Mouse (Mus musculus) embryonic facial prominence, embryonic 11.5 days (tissue): ENCODE measurements around the gene Mif4gd. TPM values are rescaled to one million over a fixed set of nuclear protein-coding genes. Genes with fewer than 3 reads are reported as not detected.

Source experiments
- ATAC-seq: fragments of 200-750 bp; cut with Nextera tagmentation; replicated peaks from 2 replicates; pipeline ENCODE4 v1.8.0; 2017; ENCODE audit warnings: low read depth; ENCODE audit not compliant: insufficient number of reproducible peaks, low FRiP score, low TSS enrichment
- DNase-seq: peaks from one replicate; pipeline ENCODE4 v3.0.0-alpha.2; 2015; ENCODE audit warnings: low spot score
- H3K27ac ChIP-seq: fragments of 300-500 bp; sonication (generic); replicated peaks from 2 replicates; pipeline ENCODE4 v1.5.1; 2014; ENCODE audit warnings: mild to moderate bottlenecking, low read depth, low read length, control low read depth
- H3K27me3 ChIP-seq: fragments of 300-500 bp; sonication (generic); 2 replicates; pipeline ENCODE4 v1.6.1; 2014; ENCODE audit warnings: mild to moderate bottlenecking, low read length, moderate library complexity, mixed read lengths; ENCODE audit not compliant: control insufficient read depth, insufficient read depth
- H3K36me3 ChIP-seq: fragments of 300-500 bp; sonication (generic); replicated peaks from 2 replicates; pipeline ENCODE4 v1.6.1; 2014; ENCODE audit warnings: low read depth, mild to moderate bottlenecking, low read length, moderate library complexity, mixed read lengths; ENCODE audit not compliant: control insufficient read depth, insufficient read depth
- H3K4me1 ChIP-seq: fragments of 300-500 bp; sonication (generic); 2 replicates; pipeline ENCODE4 v1.6.1; 2014; ENCODE audit warnings: low read length, mixed read lengths; ENCODE audit not compliant: control insufficient read depth, insufficient read depth
- H3K4me2 ChIP-seq: fragments of 300-500 bp; sonication (generic); 2 replicates; pipeline ENCODE4 v1.6.1; 2014; ENCODE audit warnings: low read depth, mild to moderate bottlenecking, control low read depth, low read length, moderate library complexity
- H3K4me3 ChIP-seq: fragments of 300-500 bp; sonication (generic); 2 replicates; pipeline ENCODE4 v1.5.1; 2014; ENCODE audit warnings: low read depth, low read length, control low read depth
- H3K9ac ChIP-seq: fragments of 300-500 bp; sonication (generic); replicated peaks from 2 replicates; pipeline ENCODE4 v1.6.1; 2014; ENCODE audit warnings: mild to moderate bottlenecking, control low read depth, low read length
- H3K9me3 ChIP-seq: fragments of 300-500 bp; sonication (generic); replicated peaks from 2 replicates; pipeline ENCODE4 v1.6.1; 2016; ENCODE audit warnings: mild to moderate bottlenecking, low read length, inconsistent platforms, mixed read lengths; ENCODE audit not compliant: control insufficient read depth
- WGBS: fragments of 180-500 bp; shearing (Covaris S2); extraction: QIAGEN DNeasy Blood & Tissue Kit; methylation state at CpG from one replicate; pipeline ENCODE4 v1.1.7; 2014; 5-methylcytosine and 5-hydroxymethylcytosine counted together
- polyA plus RNA-seq: library from polyadenylated mRNA; unstranded; fragments of >200 nt; fragmentation: Nextera tagmentation; extraction: Ambion mirVana; gene quantifications from 2 replicates; pipeline ENCODE4 v1.2.1, GENCODE M21; 2014

Mif4gd gene
- polyA plus RNA-seq = 15.8 and 18.2 TPM in 2 replicates

GRCm38 (mm10) chr11:115612410-115613137, at the start of gene Mif4gd:
TSS of gene Mif4gd (minus strand) at chr11:115612969.
- WGBS = under 1% methylated on average over 57 of the region's 80 CpGs
- peak within 1 kb of the TSS; percentile 91 for H3K4me2 ChIP-seq
- ATAC-seq (peak; percentile 69), DNase-seq (peak; percentile 89)
- peaks cover 5% of the 10 kb centered on the region for H3K36me3 ChIP-seq
- peak within 1 kb of the TSS; percentile 59 for H3K4me3 ChIP-seq
- H3K27me3 ChIP-seq = no peaks in the 10 kb centered on the region
- no peaks in the 10 kb centered on the region for H3K4me1 ChIP-seq
- H3K9ac ChIP-seq = peak within 1 kb of the TSS; percentile 58
- H3K27ac ChIP-seq = peak within 1 kb of the TSS; percentile 67; the same call in 1 of the 2 replicates
- H3K9me3 ChIP-seq = no peaks in the 10 kb centered on the region

GRCm38 (mm10) chr11:115660376-115660775, 47.6 kb upstream of the Mif4gd start:
- DNase-seq (no peak), ATAC-seq (no peak)
- H3K27me3 ChIP-seq = no peaks in the 10 kb centered on the region
- no peak overlapping the region for H3K9ac ChIP-seq
- no peak overlapping the region for H3K4me2 ChIP-seq
- no peaks in the 10 kb centered on the region for H3K36me3 ChIP-seq
- no peak overlapping the region for H3K27ac ChIP-seq
- no peaks in the 10 kb centered on the region for H3K4me1 ChIP-seq
- H3K9me3 ChIP-seq = no peaks in the 10 kb centered on the region
- no peak overlapping the region for H3K4me3 ChIP-seq
- WGBS = 96% methylated on average over 4 of the region's 4 CpGs

- Histone ChIP-seq H3K27ac (no peak overlapping the region), H3K27me3 (no peaks in the 10 kb centered on the region), H3K9ac (no peak overlapping the region), H3K9me3 (no peaks in the 10 kb centered on the region), H3K4me3 (no peak overlapping the region), H3K36me3 (no peaks in the 10 kb centered on the region), H3K4me2 (no peak overlapping the region), H3K4me1 (no peaks in the 10 kb centered on the region)
- DNase-seq = no peak
- ATAC-seq = no peak
- WGBS = 92% methylated on average over 6 of the region's 6 CpGs
Observed at GRCm38 (mm10) chr11:115658521-115658920, 45.8 kb upstream of the Mif4gd start.

- no peak for ATAC-seq
- H3K27me3 ChIP-seq = no peaks in the 10 kb centered on the region
- 74% methylated on average over 2 of the region's 2 CpGs for WGBS
- no peak overlapping the region for H3K27ac ChIP-seq
- no peaks in the 10 kb centered on the region for H3K9me3 ChIP-seq
- H3K36me3 ChIP-seq = no peaks in the 10 kb centered on the region
- no peaks in the 10 kb centered on the region for H3K4me1 ChIP-seq
- H3K4me3 ChIP-seq = no peak overlapping the region
- H3K9ac ChIP-seq = no peak overlapping the region
- DNase-seq = no peak
- no peak overlapping the region for H3K4me2 ChIP-seq
Observed at GRCm38 (mm10) chr11:115654128-115654527, 41.4 kb upstream of the Mif4gd start.

- ATAC-seq (no peak), DNase-seq (no peak)
- Histone ChIP-seq H3K27me3 (no peaks in the 10 kb centered on the region), H3K4me2 (no peak overlapping the region), H3K36me3 (no peaks in the 10 kb centered on the region), H3K9me3 (no peaks in the 10 kb centered on the region), H3K4me3 (no peak overlapping the region), H3K27ac (no peak overlapping the region), H3K4me1 (no peaks in the 10 kb centered on the region), H3K9ac (no peak overlapping the region)
- 90% methylated on average over 3 of the region's 3 CpGs for WGBS
Observed at GRCm38 (mm10) chr11:115653194-115653593, 40.4 kb upstream of the Mif4gd start.

- ATAC-seq = no peak
- no peak overlapping the region for H3K9ac ChIP-seq
- no peak overlapping the region for H3K4me3 ChIP-seq
- no peak overlapping the region for H3K27ac ChIP-seq
- 85% methylated on average over 3 of the region's 3 CpGs for WGBS
- H3K4me2 ChIP-seq = no peak overlapping the region
- no peaks in the 10 kb centered on the region for H3K36me3 ChIP-seq
- no peaks in the 10 kb centered on the region for H3K27me3 ChIP-seq
- no peaks in the 10 kb centered on the region for H3K4me1 ChIP-seq
- DNase-seq = no peak
- H3K9me3 ChIP-seq = no peaks in the 10 kb centered on the region
Observed at GRCm38 (mm10) chr11:115651680-115652079, 38.9 kb upstream of the Mif4gd start.

GRCm38 (mm10) chr11:115649706-115650105, 36.9 kb upstream of the Mif4gd start:
- Histone ChIP-seq H3K4me1 (no peaks in the 10 kb centered on the region), H3K36me3 (no peaks in the 10 kb centered on the region), H3K27ac (no peak overlapping the region), H3K27me3 (no peaks in the 10 kb centered on the region), H3K9ac (no peak overlapping the region), H3K9me3 (no peaks in the 10 kb centered on the region), H3K4me2 (no peak overlapping the region), H3K4me3 (no peak overlapping the region)
- no peak for DNase-seq
- WGBS = 64% methylated on average over 10 of the region's 10 CpGs
- no peak for ATAC-seq

GRCm38 (mm10) chr11:115647459-115647858, 34.7 kb upstream of the Mif4gd start:
- peak; percentile 87 for DNase-seq
- no peaks in the 10 kb centered on the region for H3K36me3 ChIP-seq

More at GRCm38 (mm10) chr11:115647459-115647858, 34.7 kb upstream of the Mif4gd start:
- H3K9ac ChIP-seq = no peak overlapping the region
- H3K4me2 ChIP-seq = no peak overlapping the region
- H3K4me3 ChIP-seq = no peak overlapping the region
- H3K27ac ChIP-seq = no peak overlapping the region
- no peaks in the 10 kb centered on the region for H3K4me1 ChIP-seq
- 60% methylated on average over 6 of the region's 6 CpGs for WGBS
- no peaks in the 10 kb centered on the region for H3K27me3 ChIP-seq
- no peaks in the 10 kb centered on the region for H3K9me3 ChIP-seq
- ATAC-seq = no peak
